Mouse (Mus musculus) ES-E14 (cell line): ENCODE data around the gene Klhl7. TPM values are rescaled to one million over a fixed set of nuclear protein-coding genes. Genes with fewer than 3 reads are reported as not detected.

Experiments used
- DNase-seq: peaks from one replicate; pipeline ENCODE4 v3.0.0-alpha.2; 2013; ENCODE audit warnings: low read depth, low spot score
- H3K27ac ChIP-seq: 2 replicates; pipeline ENCODE4 v1.5.1; 2012; ENCODE audit warnings: low read depth, mild to moderate bottlenecking, low read length, moderate library complexity, mixed read lengths; ENCODE audit not compliant: poor library complexity, insufficient read depth, severe bottlenecking
- H3K36me3 ChIP-seq: 2 replicates; pipeline ENCODE4 v1.6.1; 2012; ENCODE audit warnings: mild to moderate bottlenecking, low read length, moderate library complexity, mixed read lengths; ENCODE audit not compliant: control insufficient read depth, poor library complexity, insufficient read depth, severe bottlenecking
- H3K4me1 ChIP-seq, 2 experiments: fragments of 150-350 bp in 1 of 2; sonication (generic) in 1 of 2; 2 replicates each; pipeline ENCODE4 v1.6.1; 2012; ENCODE audit warnings: low read length in 2 of 2, mild to moderate bottlenecking in 1 of 2, mixed read lengths in 1 of 2; ENCODE audit not compliant: control insufficient read depth in 2 of 2, insufficient read depth in 2 of 2, poor library complexity in 1 of 2
- H3K4me3 ChIP-seq, 2 experiments: fragments of 150-350 bp in 1 of 2; sonication (generic) in 1 of 2; 2 replicates each; pipeline ENCODE4 v1.5.1; 2012; ENCODE audit warnings: low read length in 2 of 2, low read depth in 1 of 2, mild to moderate bottlenecking in 1 of 2, mixed read lengths in 1 of 2; ENCODE audit not compliant: insufficient read depth in 1 of 2, poor library complexity in 1 of 2, severe bottlenecking in 1 of 2
- H3K9ac ChIP-seq: 2 replicates; pipeline ENCODE4 v1.6.1; 2012; ENCODE audit warnings: low read depth, mild to moderate bottlenecking, low read length, mixed read lengths; ENCODE audit not compliant: poor library complexity, insufficient read depth, severe bottlenecking
- H3K9me3 ChIP-seq: fragments of 150-350 bp; sonication (generic); 2 replicates; pipeline ENCODE4 v1.6.1; 2012; ENCODE audit warnings: low read depth, mild to moderate bottlenecking, low read length; ENCODE audit not compliant: control insufficient read depth, insufficient read depth
- CHD2 ChIP-seq: IDR thresholded peaks from 2 replicates; pipeline ENCODE4 v1.6.1; 2014; ENCODE audit warnings: mild to moderate bottlenecking, low read depth, low read length, inconsistent platforms
- HCFC1 ChIP-seq: IDR thresholded peaks from 2 replicates; pipeline ENCODE4 v1.6.1; 2012; ENCODE audit warnings: low read length, inconsistent platforms, borderline replicate concordance; ENCODE audit not compliant: insufficient read depth
- MAFK ChIP-seq: IDR thresholded peaks from 2 replicates; pipeline ENCODE4 v1.6.1; 2014; ENCODE audit warnings: mild to moderate bottlenecking, low read depth, low read length, inconsistent platforms; ENCODE audit not compliant: insufficient read depth
- ZC3H11A ChIP-seq: IDR thresholded peaks from 2 replicates; pipeline ENCODE4 v1.6.1; 2012; ENCODE audit warnings: low read depth, mild to moderate bottlenecking, inconsistent platforms, low read length, borderline replicate concordance
- ZNF384 ChIP-seq: IDR thresholded peaks from 2 replicates; pipeline ENCODE4 v1.6.1; 2012; ENCODE audit warnings: low read depth, low read length, inconsistent platforms
- in situ Hi-C, 2 experiments: fragments of 600-800 bp; cut with MboI; formaldehyde crosslinking; loops; one replicate each; pipeline ENCODE4 v1.15.1; 2025; ENCODE audit warnings: low sequenced_read_pairs in 2 of 2, inconsistent platforms in 1 of 2; ENCODE audit not compliant: unreplicated experiment in 2 of 2
- total RNA-seq: library from RNA; depleted of rRNA; stranded (reverse); fragments of 300-350 nt; gene quantifications from 2 replicates; pipeline ENCODE4 v1.2.3, GENCODE M21; 2012

Klhl7 gene
- total RNA-seq, 1 experiment = 30.5 TPM

GRCm38 (mm10) chr5:24078420-24079179, 21.8 kb upstream of the Klhl7 start:
- H3K36me3 ChIP-seq = no peaks in the 10 kb centered on the region
- H3K27ac ChIP-seq = no peak overlapping the region
- in situ Hi-C loops = no loop called here
- H3K4me3 ChIP-seq = no peak overlapping the region
- no peaks in the 10 kb centered on the region for H3K9me3 ChIP-seq
- DNase-seq = no peak
- H3K9ac ChIP-seq = no peak overlapping the region
- peaks cover 0 to 2% of the 10 kb centered on the region in 2 experiments; a peak in 1 of 4 replicates for H3K4me1 ChIP-seq
- no peak for TF ChIP-seq MAFK
- TF ChIP-seq HCFC1 = no peak
- TF ChIP-seq ZC3H11A = no peak
- no peak for TF ChIP-seq CHD2
- TF ChIP-seq ZNF384 = no peak

- no peak for TF ChIP-seq ZNF384
- TF ChIP-seq MAFK = no peak
- no peak for TF ChIP-seq ZC3H11A
- no peak for TF ChIP-seq HCFC1
- TF ChIP-seq CHD2 = no peak
- in situ Hi-C loops = no loop called here
- H3K9ac ChIP-seq = no peak overlapping the region; the same call in 1 of the 2 replicates
- H3K4me1 ChIP-seq = peaks cover 0 to 3% of the 10 kb centered on the region in 2 experiments; a peak in 2 of 4 replicates
- H3K9me3 ChIP-seq = no peaks in the 10 kb centered on the region
- H3K4me3 ChIP-seq = no peak overlapping the region
- H3K36me3 ChIP-seq = no peaks in the 10 kb centered on the region
- DNase-seq = no peak
- H3K27ac ChIP-seq = no peak overlapping the region
Observed at GRCm38 (mm10) chr5:24080826-24081225, 19.6 kb upstream of the Klhl7 start.

- Histone ChIP-seq H3K9ac (no peak overlapping the region), H3K4me3 (no peak overlapping the region), H3K27ac (no peak overlapping the region), H3K9me3 (no peaks in the 10 kb centered on the region), H3K36me3 (no peaks in the 10 kb centered on the region), H3K4me1 (peaks cover 0 to 2% of the 10 kb centered on the region in 2 experiments; a peak in 2 of 4 replicates)
- in situ Hi-C loops = no loop called here
- no peak for DNase-seq
- TF ChIP-seq CHD2 (no peak), ZNF384 (no peak), HCFC1 (no peak), MAFK (no peak), ZC3H11A (no peak)
Observed at GRCm38 (mm10) chr5:24084835-24085234, 15.6 kb upstream of the Klhl7 start.

- no peaks in the 10 kb centered on the region for H3K9me3 ChIP-seq
- no peak overlapping the region for H3K4me3 ChIP-seq
- no peak for TF ChIP-seq CHD2
- no peak for TF ChIP-seq MAFK
- no peak for TF ChIP-seq ZC3H11A
- no peak for TF ChIP-seq ZNF384
- no peak for TF ChIP-seq HCFC1
- no peaks in the 10 kb centered on the region for H3K36me3 ChIP-seq
- no peak overlapping the region for H3K9ac ChIP-seq
- H3K27ac ChIP-seq = no peak overlapping the region
- in situ Hi-C loops = no loop called here
- DNase-seq = no peak
- H3K4me1 ChIP-seq = peaks cover 0 to 2% of the 10 kb centered on the region in 2 experiments; a peak in 2 of 4 replicates
Observed at GRCm38 (mm10) chr5:24086241-24086640, 14.2 kb upstream of the Klhl7 start.

DNA sequence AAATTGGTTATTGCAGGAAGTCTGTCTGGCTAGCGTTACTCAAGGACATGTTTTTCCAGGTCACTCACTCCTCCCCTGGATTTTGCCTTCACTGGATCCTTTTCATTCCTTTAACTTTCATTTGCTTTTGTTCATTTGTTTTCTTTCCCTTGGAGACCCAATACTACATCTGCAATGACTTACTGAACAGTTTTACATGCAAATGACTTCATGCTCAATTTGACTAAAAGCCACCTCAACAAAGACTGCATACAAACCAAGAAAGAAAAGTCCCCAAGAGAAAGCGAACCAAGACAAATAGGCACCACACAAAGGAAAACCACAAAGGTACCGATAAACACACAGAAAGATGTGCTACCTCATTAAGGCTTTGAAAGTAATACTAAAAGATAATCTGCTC, 13.5 kb upstream of the Klhl7 start:
- no peaks in the 10 kb centered on the region for H3K9me3 ChIP-seq
- no peak overlapping the region for H3K9ac ChIP-seq
- H3K4me1 ChIP-seq = peaks cover 0 to 2% of the 10 kb centered on the region in 2 experiments; a peak in 2 of 4 replicates
- H3K36me3 ChIP-seq = no peaks in the 10 kb centered on the region
- in situ Hi-C loops = no loop called here
- no peak overlapping the region for H3K27ac ChIP-seq
- H3K4me3 ChIP-seq = no peak overlapping the region
- TF ChIP-seq HCFC1 (no peak), ZC3H11A (no peak), CHD2 (no peak), ZNF384 (no peak), MAFK (no peak)
- DNase-seq = no peak
